ENCODE assay signal across 16 mouse cellular contexts in the genomic region with DNA sequence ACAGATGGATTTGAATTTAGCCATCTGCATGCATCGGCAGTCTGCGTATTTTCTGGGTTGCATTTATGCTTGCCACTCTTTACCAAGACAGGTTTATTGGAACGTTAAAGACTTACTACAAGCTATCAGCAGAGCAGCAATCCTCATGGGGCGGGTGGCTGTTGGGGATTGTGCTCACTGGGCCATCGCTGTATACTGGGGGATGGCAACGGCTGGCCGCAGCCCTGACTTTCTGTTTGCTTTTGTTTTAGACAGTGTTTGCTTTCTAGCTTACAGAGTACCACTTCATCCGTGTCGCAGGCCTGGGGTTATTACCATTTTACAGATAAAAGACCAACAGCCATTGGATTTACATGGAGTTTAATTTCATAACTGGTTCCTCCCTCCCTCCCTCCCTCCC. TPM values are rescaled to one million over a fixed set of nuclear protein-coding genes. Genes with fewer than 3 reads are reported as not detected.
DNase-seq lines count a peak whose midpoint lies in the region; ATAC-seq lines count a peak whose summit lies in the region.
"Had no signal": no experiment of that assay in that cellular context is flagged by ENCODE, and none has a peak within 500 bp of the region (broad histone marks: within the 10 kb centered on the region; RNA-seq: fewer than 3 reads in every experiment).

No protein-coding gene starts in this region.

- peak; percentile 67 for DNase-seq in heart, adult 11 months
- no peak for DNase-seq in heart, postnatal 14 days
- peak; percentile 12 to 29 for DNase-seq in lung, adult 18-20 months
- DNase-seq in lung, postnatal 10 days = no peak
- peak; percentile 21 for DNase-seq in retina, embryonic 14.5 days (ENCODE audit: low spot score)
- no peak for DNase-seq in retina, postnatal 1 day
- no peak for DNase-seq in cerebellum, adult 11-12 months
- DNase-seq: liver, embryonic 13.5 days had no signal

- H3K27ac ChIP-seq in neural tube, embryonic 13.5 days (replicated peaks) = 0 out of 2 replicates have a peak overlapping the region, but pooled peaks have one; percentile 65
- H3K27ac ChIP-seq: embryonic facial prominence, embryonic 10.5 days; hindbrain, embryonic 15.5 days; limb, embryonic 10.5 days; liver, embryonic 13.5 days had no signal

- intact Hi-C loops in heart, postnatal 14 days (cut with DNase I) = no loop called here

- H3K4me2 ChIP-seq in neural tube, embryonic 13.5 days = no peak overlapping the region
- H3K4me2 ChIP-seq: hindbrain, embryonic 15.5 days; liver, embryonic 13.5 days had no signal

- H3K9ac ChIP-seq in neural tube, embryonic 13.5 days = no peak overlapping the region
- H3K9ac ChIP-seq: hindbrain, embryonic 15.5 days; liver, embryonic 13.5 days had no signal

- no peaks in the 10 kb centered on the region for H3K9me3 ChIP-seq in neural tube, embryonic 13.5 days
- H3K9me3 ChIP-seq: embryonic facial prominence, embryonic 10.5 days; hindbrain, embryonic 15.5 days; limb, embryonic 10.5 days; liver, embryonic 13.5 days; megakaryocyte, embryonic 14.5 days had no signal

- no peaks in the 10 kb centered on the region for H3K27me3 ChIP-seq in neural tube, embryonic 13.5 days
- H3K27me3 ChIP-seq: hindbrain, embryonic 15.5 days; liver, embryonic 13.5 days had no signal

- no peak overlapping the region for H3K4me3 ChIP-seq in neural tube, embryonic 13.5 days
- H3K4me3 ChIP-seq: embryonic facial prominence, embryonic 10.5 days; erythroblast, embryonic 14.5 days; hindbrain, embryonic 15.5 days; limb, embryonic 10.5 days; liver, embryonic 13.5 days; megakaryocyte, embryonic 14.5 days had no signal

- H3K36me3 ChIP-seq in neural tube, embryonic 13.5 days = no peaks in the 10 kb centered on the region
- H3K36me3 ChIP-seq: embryonic facial prominence, embryonic 10.5 days; hindbrain, embryonic 15.5 days; limb, embryonic 10.5 days; liver, embryonic 13.5 days had no signal

- 0 out of 2 replicates have a peak, but pooled peaks have one; percentile 7 for ATAC-seq in neural tube, embryonic 13.5 days (ENCODE audit: low read depth)

- H3K4me1 ChIP-seq in neural tube, embryonic 13.5 days (replicated peaks) = peaks cover 65% of the 10 kb centered on the region
- H3K4me1 ChIP-seq: liver, embryonic 13.5 days; megakaryocyte, embryonic 14.5 days had no signal

- 25% methylated on average over 9 of the region's 9 CpGs for WGBS in neural tube, embryonic 13.5 days

RNA-seq across cellular contexts. Expression of a gene that starts 28.8 kb away (rescaled TPM):
- total RNA-seq in heart, postnatal 14 days (2021) = under 1 TPM; 0.96 to 1.00 TPM
- 24.0 and 27.4 TPM in 2 replicates for polyA plus RNA-seq in neural tube, embryonic 13.5 days (2015; fragmentation: Nextera tagmentation; extraction: Ambion mirVana)
- total RNA-seq: granulocyte monocyte progenitor cell, adult 5-6 weeks had no signal
- polyA plus RNA-seq: C2C12 had no signal

Comparison
In these comparisons a context has a peak if more than half of its experiments do, and no peak if none do; other contexts are left out.
1. DNase-seq: peak in heart, adult 11 months (single experiment), lung, adult 18-20 months (2 of 2) and retina, embryonic 14.5 days (single experiment); none in heart, postnatal 14 days (0 of 2), lung, postnatal 10 days (single experiment), retina, postnatal 1 day (single experiment) and cerebellum, adult 11-12 months (single experiment).